ENCODE assay signal across 8 mouse cellular contexts in the genomic region with DNA sequence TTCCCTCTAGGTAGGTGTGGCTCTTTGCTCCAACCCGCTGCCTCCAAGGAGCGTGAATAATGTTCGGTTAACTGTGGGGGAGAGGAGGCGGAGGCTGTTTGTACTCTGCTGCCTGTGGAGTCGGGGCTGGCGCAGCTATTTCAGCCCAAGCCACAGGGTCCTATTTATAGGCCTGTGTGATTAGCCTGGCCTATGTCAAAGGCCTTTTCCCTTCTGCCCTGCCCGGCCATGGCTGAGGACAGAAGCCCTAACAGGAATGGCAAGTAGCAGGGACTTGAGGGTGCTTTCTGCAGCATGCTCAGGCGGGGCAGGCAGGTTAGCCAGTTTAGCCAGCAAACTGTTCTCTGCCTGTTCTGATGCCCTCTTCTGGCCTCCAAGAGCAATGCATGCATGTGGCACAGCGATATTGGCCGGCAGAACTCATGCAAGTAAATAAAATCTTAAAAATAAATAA. TPM values are rescaled to one million over a fixed set of nuclear protein-coding genes. Genes with fewer than 3 reads are reported as not detected.
A peak's percentile ranks its signal among the peaks of the same experiment; 100 is the strongest.
DNase-seq lines count a peak whose midpoint lies in the region; ATAC-seq and TF ChIP-seq lines count a peak whose summit lies in the region.

No protein-coding gene starts in this region.

- no peak overlapping the region for H3K27ac ChIP-seq in cerebellum, adult 2 months (ENCODE audit: insufficient read depth, low read length)
- no peak overlapping the region for H3K27ac ChIP-seq in hindbrain, embryonic 14.5 days
- H3K27ac ChIP-seq in spleen, adult 2 months (ENCODE audit: insufficient read depth, low read length), result no peak overlapping the region

- no peaks in the 10 kb centered on the region for H3K4me1 ChIP-seq in cerebellum, adult 2 months (ENCODE audit: control insufficient read depth, insufficient read depth, low read length)
- no peaks in the 10 kb centered on the region for H3K4me1 ChIP-seq in hindbrain, embryonic 14.5 days (replicated peaks; ENCODE audit: control insufficient read depth, insufficient read depth, low read length)
- no peaks in the 10 kb centered on the region; the same call in 1 of the 2 replicates for H3K4me1 ChIP-seq in spleen, adult 2 months (ENCODE audit: control insufficient read depth, insufficient read depth, insufficient read length)

- TF ChIP-seq CTCF in cerebellum, adult 2 months (IDR thresholded peaks at IDR 0.05; ENCODE audit: borderline replicate concordance, insufficient read depth, low read depth, low read length), result peak; percentile 79
- peak; percentile 85; the same call in 1 of the 2 replicates for TF ChIP-seq CTCF in spleen, adult 2 months (IDR thresholded peaks at IDR 0.05; ENCODE audit: extremely low read depth, insufficient read depth, insufficient read length, insufficient replicate concordance)

- no peaks in the 10 kb centered on the region for H3K9me3 ChIP-seq in hindbrain, embryonic 14.5 days (ENCODE audit: control insufficient read depth, low read length)

- TF ChIP-seq POLR2A in cerebellum, adult 2 months (IDR thresholded peaks at IDR 0.05; ENCODE audit: borderline replicate concordance, insufficient read depth, low read length), result no peak
- TF ChIP-seq POLR2A in spleen, adult 2 months (IDR thresholded peaks at IDR 0.05; ENCODE audit: low read depth, low read length), result no peak

- ATAC-seq in frontal cortex, adult (ENCODE audit: low TSS enrichment), result peak; percentile 39
- peak; percentile 49; the same call in 1 of the 2 replicates for ATAC-seq in hindbrain, embryonic 14.5 days (ENCODE audit: low FRiP score)

- no peak overlapping the region for H3K9ac ChIP-seq in hindbrain, embryonic 14.5 days

- WGBS in cerebellum, adult 2 months, result 7% methylated on average over 10 of the region's 10 CpGs
- 14% methylated on average over 10 of the region's 10 CpGs for WGBS in hindbrain, embryonic 14.5 days
- WGBS in spleen, adult 2 months, result 24% methylated on average over 10 of the region's 10 CpGs

- no peaks in the 10 kb centered on the region for H3K27me3 ChIP-seq in cerebellum, adult 2 months (ENCODE audit: control insufficient read depth, insufficient read depth, low read length)
- no peaks in the 10 kb centered on the region for H3K27me3 ChIP-seq in hindbrain, embryonic 14.5 days (ENCODE audit: control insufficient read depth, insufficient read depth, low read length)
- H3K27me3 ChIP-seq in spleen, adult 2 months (ENCODE audit: control insufficient read depth, insufficient read depth, low read length), result no peaks in the 10 kb centered on the region

- peak; percentile 53 for DNase-seq in left cerebral cortex, adult 11 months (ENCODE audit: low spot score)
- DNase-seq in left cerebral cortex, adult 8-10 months (ENCODE audit: low spot score in 2 of 2), result no peak
- DNase-seq in cerebellum, adult 2 months, result peak; percentile 45 to 56
- peak; percentile 65 for DNase-seq in hindbrain, embryonic 14.5 days (ENCODE audit: low spot score)
- peak; percentile 57 to 73 for DNase-seq in left cerebral cortex, postnatal 25 days (ENCODE audit: low spot score in 2 of 2)
- DNase-seq in mesoderm, embryonic 11.5 days (ENCODE audit: low read depth, low spot score), result peak; percentile 69
- DNase-seq in spleen, adult 2 months (ENCODE audit: low read depth in 1 of 2, low spot score in 2 of 2), result peak; percentile 39 to 63

- intact Hi-C loops in left cerebral cortex, postnatal 25 days (cut with DNase I), result loop anchor here (1.0 to 5.0 kb wide), 2 partner anchors 56 to 237 kb away; no protein-coding TSS in a partner anchor

- no peak overlapping the region for H3K4me2 ChIP-seq in hindbrain, embryonic 14.5 days (replicated peaks)

- H3K36me3 ChIP-seq in hindbrain, embryonic 14.5 days (replicated peaks; ENCODE audit: control insufficient read depth, insufficient read depth), result no peaks in the 10 kb centered on the region
- no peaks in the 10 kb centered on the region for H3K36me3 ChIP-seq in spleen, adult 2 months (ENCODE audit: control insufficient read depth, insufficient read depth, low read length)

- no peak overlapping the region for H3K4me3 ChIP-seq in cerebellum, adult 2 months (replicated peaks; ENCODE audit: insufficient read depth, low read depth, low read length)
- no peak overlapping the region for H3K4me3 ChIP-seq in hindbrain, embryonic 14.5 days (replicated peaks; ENCODE audit: low read length)
- H3K4me3 ChIP-seq in spleen, adult 2 months (ENCODE audit: extremely low read depth, insufficient read depth, insufficient read length), result no peak overlapping the region

RNA-seq across cellular contexts. Expression of a gene that starts 14.4 kb away (rescaled TPM):
- 10 to 100 TPM; 49.8 to 64.6 (median 59.3) TPM for total RNA-seq in left cerebral cortex, adult 8-10 months (2022)
- polyA plus RNA-seq in cerebellum, adult 2 months (2012; rRNA removed), result 119 and 127 TPM in 2 replicates
- polyA plus RNA-seq in hindbrain, embryonic 14.5 days (2014; fragmentation: Nextera tagmentation; extraction: Ambion mirVana), result 30.2 and 31.4 TPM in 2 replicates
- total RNA-seq in left cerebral cortex, postnatal 25 days (2021), result 10 to 100 TPM; 63.5 to 75.4 TPM
- polyA plus RNA-seq in spleen, adult 2 months (2012; rRNA removed), result 183 and 203 TPM in 2 replicates

Comparison
In these comparisons a context has a peak if more than half of its experiments do, and no peak if none do; other contexts are left out.
1. DNase-seq: peak in left cerebral cortex, adult 11 months (single experiment), cerebellum, adult 2 months (2 of 2), hindbrain, embryonic 14.5 days (single experiment), left cerebral cortex, postnatal 25 days (2 of 2), mesoderm, embryonic 11.5 days (single experiment) and spleen, adult 2 months (2 of 2); none in left cerebral cortex, adult 8-10 months (0 of 2).